Mouse (Mus musculus) C2C12 (cell line): ENCODE measurements at regions not wholly inside any gene's neighbourhood (a gene's known extent, or its start where the extent isn't known, plus 50 kb on each side); places are given as distances from the start of the nearest gene placed in this dataset.

Source experiments
- H3K27me3 ChIP-seq: one replicate; pipeline ENCODE4 v1.6.1; 2011; ENCODE audit not compliant: control insufficient read depth, insufficient read depth, insufficient read length
- H3K36me3 ChIP-seq: one replicate; pipeline ENCODE4 v1.6.1; 2011; ENCODE audit not compliant: control insufficient read depth, insufficient read depth
- H3K4me3 ChIP-seq: one replicate; pipeline ENCODE4 v1.5.1; 2011; ENCODE audit warnings: mild to moderate bottlenecking, control low read depth; ENCODE audit not compliant: poor library complexity, insufficient read depth, severe bottlenecking
- H3K79me2 ChIP-seq: one replicate; pipeline ENCODE4 v1.6.1; 2011; ENCODE audit not compliant: control insufficient read depth, insufficient read depth
- H3K79me3 ChIP-seq: one replicate; pipeline ENCODE4 v1.6.1; 2011; ENCODE audit warnings: low read depth, control low read depth
- H3ac ChIP-seq: one replicate; pipeline ENCODE3; 2011; ENCODE audit warnings: low read depth; ENCODE audit not compliant: control insufficient read depth, insufficient read length
- CEBPB ChIP-seq: IDR thresholded peaks from one replicate; pipeline ENCODE4 v1.6.1; 2011; ENCODE audit warnings: low read depth, mild to moderate bottlenecking, control low read depth, moderate library complexity
- CTCF ChIP-seq: IDR thresholded peaks from one replicate; pipeline ENCODE4 v1.5.1; 2011; ENCODE audit not compliant: control insufficient read depth, insufficient read depth, insufficient read length
- FOSL1 ChIP-seq: IDR thresholded peaks from one replicate; pipeline ENCODE4 v1.8.0; 2011; ENCODE audit warnings: mild to moderate bottlenecking, low read length; ENCODE audit not compliant: poor library complexity, insufficient read depth, severe bottlenecking
- MAX ChIP-seq: IDR thresholded peaks from one replicate; pipeline ENCODE4 v1.6.1; 2011; ENCODE audit warnings: mild to moderate bottlenecking, control low read depth
- MYOD1 ChIP-seq: IDR thresholded peaks from one replicate; pipeline ENCODE4 v1.6.1; 2011; ENCODE audit warnings: low read depth; ENCODE audit not compliant: control insufficient read depth, insufficient read length
- MYOG ChIP-seq: IDR thresholded peaks from one replicate; pipeline ENCODE4 v1.6.1; 2011; ENCODE audit not compliant: control insufficient read depth, insufficient read length; ENCODE audit errors: extremely low read depth
- USF1 ChIP-seq: IDR thresholded peaks from one replicate; pipeline ENCODE4 v1.6.1; 2011; ENCODE audit warnings: low read depth, mild to moderate bottlenecking, control low read depth, moderate library complexity

DNA sequence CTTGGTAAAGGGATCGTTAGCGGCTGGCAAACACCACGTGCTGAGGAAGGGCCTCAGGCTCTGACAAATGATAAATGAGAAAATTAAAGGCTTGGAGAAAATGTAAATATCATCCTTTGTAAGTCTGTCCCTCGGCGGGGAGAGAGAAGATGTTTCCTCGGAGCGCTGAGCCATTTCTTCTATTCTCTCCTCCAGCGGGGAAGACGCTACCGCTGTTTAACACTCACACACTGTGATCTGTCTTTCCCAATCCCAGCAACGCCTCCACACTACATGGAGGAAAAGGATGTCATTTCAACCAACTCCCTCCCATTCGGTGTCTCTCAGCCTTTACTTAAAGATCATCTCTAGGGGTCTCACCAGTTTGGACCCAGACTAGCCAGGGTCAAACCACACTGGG, 239.0 kb downstream of the Prex1 start:
- Histone ChIP-seq H3K4me3 (no peak overlapping the region), H3ac (no peak overlapping the region)

DNA sequence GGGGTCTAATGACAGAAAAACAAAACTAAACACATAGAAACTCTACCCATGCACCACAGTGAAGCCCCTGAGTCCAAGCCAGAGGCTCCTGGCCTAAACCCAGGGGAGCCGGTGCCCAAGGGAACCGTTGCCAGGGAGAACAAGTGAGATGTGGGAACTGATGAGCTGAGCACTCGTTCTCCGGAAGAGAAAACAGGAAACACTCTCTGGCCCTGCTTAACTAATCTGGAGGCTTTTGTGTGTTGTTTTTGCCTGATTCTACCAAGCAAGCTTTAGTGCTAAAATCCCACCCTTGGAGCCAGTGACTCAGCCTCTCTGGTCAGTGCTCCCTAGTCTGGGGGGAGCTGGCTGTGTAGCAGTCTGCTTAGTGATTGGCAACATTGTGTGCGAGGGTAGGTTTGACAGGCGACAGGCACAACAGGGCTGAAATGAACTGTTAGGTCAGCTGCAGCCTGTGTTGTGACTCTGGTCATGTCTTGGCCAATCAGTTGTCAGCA, 242.3 kb downstream of the Prex1 start:
- TF ChIP-seq MYOG (no peak), MAX (no peak), MYOD1 (no peak), CEBPB (no peak), USF1 (no peak), CTCF (no peak), FOSL1 (no peak)
- Histone ChIP-seq H3K27me3 (no peaks in the 10 kb centered on the region), H3K79me3 (no peaks in the 10 kb centered on the region), H3K4me3 (no peak overlapping the region), H3K36me3 (no peaks in the 10 kb centered on the region), H3K79me2 (no peaks in the 10 kb centered on the region), H3ac (no peak overlapping the region)

More for the DNA sequence above, 239.0 kb downstream of the Prex1 start:
- Histone ChIP-seq H3K27me3 (no peaks in the 10 kb centered on the region), H3K36me3 (no peaks in the 10 kb centered on the region), H3K79me2 (no peaks in the 10 kb centered on the region), H3K79me3 (no peaks in the 10 kb centered on the region)
- no peak for TF ChIP-seq FOSL1
- TF ChIP-seq CTCF: no peak
- no peak for TF ChIP-seq USF1
- no peak for TF ChIP-seq CEBPB
- TF ChIP-seq MYOG: no peak
- TF ChIP-seq MYOD1: no peak
- no peak for TF ChIP-seq MAX

DNA sequence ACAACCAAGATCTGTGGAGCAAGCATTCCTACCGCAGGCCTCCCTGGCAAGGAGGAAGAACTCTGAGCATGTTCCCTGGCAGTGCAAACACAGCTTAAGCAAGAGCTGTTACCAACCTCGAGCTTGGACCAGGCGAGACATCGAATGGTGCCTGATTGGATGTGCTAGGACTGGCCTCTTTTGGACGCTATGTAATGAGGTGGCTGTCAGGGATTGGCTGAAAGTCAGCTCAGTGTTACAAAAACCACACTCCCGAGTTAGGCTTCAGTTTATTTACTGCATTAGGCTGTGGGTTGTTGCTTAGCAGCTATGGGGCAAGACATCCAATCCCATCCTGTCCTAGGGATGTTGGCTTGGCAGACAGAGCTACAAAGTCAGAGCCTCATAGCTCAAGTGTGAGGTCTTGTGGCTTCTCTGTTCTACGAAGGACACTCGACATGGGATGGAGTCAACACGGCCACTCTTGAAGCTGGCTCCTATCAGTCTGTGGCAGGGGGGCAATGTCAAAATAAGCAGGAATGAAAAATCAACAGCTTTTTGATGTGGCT, 244.5 kb downstream of the Prex1 start:
- TF ChIP-seq USF1: no peak
- no peak for TF ChIP-seq MYOG
- no peaks in the 10 kb centered on the region for H3K79me3 ChIP-seq
- no peaks in the 10 kb centered on the region for H3K27me3 ChIP-seq
- no peaks in the 10 kb centered on the region for H3K36me3 ChIP-seq
- H3ac ChIP-seq: no peak overlapping the region
- H3K79me2 ChIP-seq: no peaks in the 10 kb centered on the region
- no peak overlapping the region for H3K4me3 ChIP-seq

DNA sequence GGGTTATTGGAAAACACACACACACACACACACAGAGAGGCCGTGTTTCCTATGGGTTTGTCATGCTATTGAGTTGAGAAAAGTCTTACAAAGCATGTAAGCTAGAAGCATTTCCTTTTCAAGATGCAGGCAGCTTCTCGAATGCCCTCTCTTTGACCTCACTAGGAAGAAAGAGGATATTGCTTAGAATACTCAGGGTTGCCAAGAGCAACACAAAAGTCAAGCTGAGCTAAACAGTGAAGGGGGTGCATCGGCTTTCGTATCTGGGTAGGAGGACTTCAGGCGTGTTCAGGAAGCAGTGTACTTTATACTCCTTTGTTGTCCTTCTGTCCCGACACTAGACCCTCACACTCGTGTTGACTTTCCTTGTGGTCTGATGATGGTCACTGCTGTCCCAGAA, 246.5 kb downstream of the Prex1 start:
- Histone ChIP-seq H3ac (no peak overlapping the region), H3K4me3 (no peak overlapping the region), H3K79me3 (no peaks in the 10 kb centered on the region), H3K27me3 (no peaks in the 10 kb centered on the region), H3K36me3 (no peaks in the 10 kb centered on the region), H3K79me2 (no peaks in the 10 kb centered on the region)
- TF ChIP-seq MYOD1: no peak
- TF ChIP-seq MYOG: no peak
- no peak for TF ChIP-seq CEBPB
- TF ChIP-seq CTCF: no peak
- no peak for TF ChIP-seq MAX
- no peak for TF ChIP-seq FOSL1
- TF ChIP-seq USF1: no peak

DNA sequence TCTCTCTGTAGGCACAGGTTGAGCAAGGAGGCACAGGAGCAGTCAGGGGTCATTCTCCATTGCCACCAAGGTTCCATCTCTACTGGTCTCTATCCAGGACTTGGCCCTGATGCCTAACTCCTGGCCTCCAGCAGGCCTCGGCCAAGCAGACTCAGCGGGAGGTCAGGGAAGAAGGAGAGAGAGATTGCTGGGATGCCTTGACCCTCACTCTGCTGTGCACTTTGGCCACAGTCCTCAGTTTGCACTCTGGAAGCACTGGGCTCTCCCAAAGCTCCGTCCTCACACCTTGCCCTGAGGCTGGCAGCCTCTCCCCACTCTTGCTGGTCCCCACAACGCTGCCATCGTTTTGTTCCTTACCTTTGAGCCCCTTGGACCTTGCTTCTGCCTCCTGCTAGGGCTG, 248.1 kb downstream of the Prex1 start:
- TF ChIP-seq MYOG (no peak), MYOD1 (no peak), FOSL1 (no peak), USF1 (no peak), MAX (no peak), CEBPB (no peak), CTCF (no peak)
- no peak overlapping the region for H3ac ChIP-seq
- no peaks in the 10 kb centered on the region for H3K79me3 ChIP-seq
- no peaks in the 10 kb centered on the region for H3K36me3 ChIP-seq
- H3K27me3 ChIP-seq: no peaks in the 10 kb centered on the region
- no peaks in the 10 kb centered on the region for H3K79me2 ChIP-seq
- no peak overlapping the region for H3K4me3 ChIP-seq

DNA sequence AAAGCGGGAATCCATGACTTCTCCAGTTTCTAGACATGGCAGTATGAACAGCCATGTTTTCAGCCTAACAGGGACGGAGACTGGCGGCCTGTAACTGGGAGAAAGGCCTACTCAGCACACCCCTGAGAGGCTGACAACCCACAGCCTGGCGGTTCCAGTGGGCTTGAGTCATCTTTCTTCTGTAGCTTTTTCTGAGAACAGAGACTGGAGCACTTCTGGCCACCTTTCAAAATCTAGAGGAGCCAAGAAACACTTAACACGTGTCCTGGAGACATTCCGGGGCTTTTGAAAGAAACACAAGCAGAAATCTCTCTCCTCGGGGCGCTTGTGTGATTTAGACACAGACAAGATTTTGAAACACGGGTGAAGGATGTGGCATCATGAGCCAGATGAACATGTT, 250.1 kb downstream of the Prex1 start:
- Histone ChIP-seq H3K79me2 (no peaks in the 10 kb centered on the region), H3K4me3 (no peak overlapping the region), H3K36me3 (no peaks in the 10 kb centered on the region), H3ac (no peak overlapping the region), H3K79me3 (no peaks in the 10 kb centered on the region), H3K27me3 (no peaks in the 10 kb centered on the region)
- TF ChIP-seq CEBPB (no peak), USF1 (no peak), FOSL1 (no peak), MYOD1 (no peak), MAX (no peak), MYOG (no peak), CTCF (no peak)
